In genomic region chr9:87062337-87062736, GRCm38 (mm10) we compare ENCODE assay signal across 27 mouse cellular contexts. TPM values are rescaled to one million over a fixed set of nuclear protein-coding genes. Genes with fewer than 3 reads are reported as not detected.
"Had no signal": no experiment of that assay in that cellular context is flagged by ENCODE, and none has a peak within 500 bp of the region (broad histone marks: within the 10 kb centered on the region; RNA-seq: fewer than 3 reads in every experiment).

No protein-coding gene starts in this region.

- H3K4me1 ChIP-seq: limb, embryonic 10.5 days; limb, embryonic 13.5 days; liver, embryonic 12.5 days; liver, embryonic 15.5 days; megakaryocyte, embryonic 14.5 days; midbrain, embryonic 12.5 days; neural tube, embryonic 13.5 days had no signal

- H3K9me3 ChIP-seq: limb, embryonic 10.5 days; limb, embryonic 13.5 days; liver, embryonic 12.5 days; liver, embryonic 15.5 days; megakaryocyte, embryonic 14.5 days; midbrain, embryonic 12.5 days; neural tube, embryonic 13.5 days had no signal

- DNase-seq: kidney, adult 2 months; kidney, postnatal 25 days; layer of hippocampus, adult 9-11 months; liver; lung, adult 2 months; lung, postnatal 10 days; lung, postnatal 36 days; retina, postnatal 1 day; right cerebral cortex, postnatal 25 days; thymus, adult 2 months; thymus, postnatal 14 days; thymus, postnatal 4 days had no signal

- H3K27ac ChIP-seq: kidney, postnatal 0 days; layer of hippocampus, adult 2 months; limb, embryonic 10.5 days; limb, embryonic 13.5 days; liver, embryonic 12.5 days; liver, embryonic 15.5 days; midbrain, embryonic 12.5 days; neural tube, embryonic 13.5 days; stomach, postnatal 0 days had no signal

- H3K27me3 ChIP-seq: limb, embryonic 13.5 days; liver, embryonic 12.5 days; liver, embryonic 15.5 days; megakaryocyte, embryonic 14.5 days; midbrain, embryonic 12.5 days; neural tube, embryonic 13.5 days had no signal

- ATAC-seq: liver, embryonic 12.5 days had no signal

- H3K4me3 ChIP-seq: layer of hippocampus, adult 2 months; limb, embryonic 10.5 days; limb, embryonic 13.5 days; liver, embryonic 12.5 days; liver, embryonic 15.5 days; megakaryocyte, embryonic 14.5 days; midbrain, embryonic 12.5 days; myocyte; neural tube, embryonic 13.5 days had no signal

- H3K9ac ChIP-seq: limb, embryonic 13.5 days; liver, embryonic 12.5 days; liver, embryonic 15.5 days; midbrain, embryonic 12.5 days; neural tube, embryonic 13.5 days had no signal

- H3K4me2 ChIP-seq: limb, embryonic 13.5 days; liver, embryonic 12.5 days; liver, embryonic 15.5 days; midbrain, embryonic 12.5 days; neural tube, embryonic 13.5 days had no signal

RNA-seq across cellular contexts. Expression of gene Ripply2, which starts 47.0 kb away (rescaled TPM):
- total RNA-seq: monocyte, adult 5-6 weeks; neutrophil, adult 5-6 weeks had no signal
- polyA plus RNA-seq: kidney, adult 2 months; large intestine, adult 2 months; limb, embryonic 13.5 days; liver, embryonic 12.5 days; liver, embryonic 15.5 days; lung, adult 2 months; myocyte; spleen, adult 2 months had no signal
